Mouse (Mus musculus) intestine, embryonic 16.5 days (tissue): ENCODE data around the gene Scin. TPM values are rescaled to one million over a fixed set of nuclear protein-coding genes. Genes with fewer than 3 reads are reported as not detected.

Experiments
- ATAC-seq: fragments of 200-750 bp; cut with Nextera tagmentation; 2 replicates; pipeline ENCODE4 v1.8.0; 2017; ENCODE audit warnings: moderate TSS enrichment, moderate library complexity
- H3K27ac ChIP-seq: fragments of 300-500 bp; sonication (generic); 2 replicates; pipeline ENCODE4 v1.5.1; 2014; ENCODE audit warnings: mild to moderate bottlenecking, low read length
- H3K27me3 ChIP-seq: fragments of 300-500 bp; sonication (generic); replicated peaks from 2 replicates; pipeline ENCODE4 v1.6.1; 2014; ENCODE audit warnings: low read length, control low read depth, mixed read lengths; ENCODE audit not compliant: control insufficient read depth, insufficient read depth
- H3K36me3 ChIP-seq: fragments of 300-500 bp; sonication (generic); 2 replicates; pipeline ENCODE4 v1.6.1; 2014; ENCODE audit warnings: low read length, control low read depth; ENCODE audit not compliant: control insufficient read depth, insufficient read depth
- H3K4me1 ChIP-seq: fragments of 300-500 bp; sonication (generic); 2 replicates; pipeline ENCODE4 v1.6.1; 2014; ENCODE audit warnings: low read length, control low read depth, mixed read lengths; ENCODE audit not compliant: control insufficient read depth, insufficient read depth
- H3K4me2 ChIP-seq: fragments of 300-500 bp; sonication (generic); 2 replicates; pipeline ENCODE4 v1.6.1; 2014; ENCODE audit warnings: low read depth, low read length, control low read depth
- H3K4me3 ChIP-seq: fragments of 300-500 bp; sonication (generic); 2 replicates; pipeline ENCODE4 v1.5.1; 2014; ENCODE audit warnings: mild to moderate bottlenecking, low read length
- H3K9ac ChIP-seq: fragments of 300-500 bp; sonication (generic); 2 replicates; pipeline ENCODE4 v1.6.1; 2014; ENCODE audit warnings: low read depth, low read length
- H3K9me3 ChIP-seq: fragments of 300-500 bp; sonication (generic); 2 replicates; pipeline ENCODE4 v1.6.1; 2016; ENCODE audit warnings: low read length, control low read depth; ENCODE audit not compliant: control insufficient read depth
- WGBS: fragments of 180-500 bp; shearing (Covaris S2); extraction: QIAGEN DNeasy Blood & Tissue Kit; methylation state at CpG from one replicate; pipeline ENCODE4 v1.1.7; 2014; 5-methylcytosine and 5-hydroxymethylcytosine counted together
- polyA plus RNA-seq: library from polyadenylated mRNA; unstranded; fragments of >200 nt; fragmentation: Nextera tagmentation; extraction: Ambion mirVana; gene quantifications from 2 replicates; pipeline ENCODE4 v1.2.1, GENCODE M21; 2015

Gene Scin
- polyA plus RNA-seq, 1 experiment from 2014 or later: 67.5 TPM

- H3K36me3 ChIP-seq: no peaks in the 10 kb centered on the region
- no peak overlapping the region for H3K4me3 ChIP-seq
- H3K9me3 ChIP-seq: no peaks in the 10 kb centered on the region
- H3K27me3 ChIP-seq: no peaks in the 10 kb centered on the region
- ATAC-seq: no peak
- no peak overlapping the region for H3K4me2 ChIP-seq
- H3K9ac ChIP-seq: no peak overlapping the region
- 88% methylated on average over 8 of the region's 8 CpGs for WGBS
- H3K27ac ChIP-seq: no peak overlapping the region
- H3K4me1 ChIP-seq: no peaks in the 10 kb centered on the region
Measured at GRCm38 (mm10) chr12:40043816-40044585, 90.0 kb downstream of the Scin start.

GRCm38 (mm10) chr12:40040067-40040466 lies 94.0 kb downstream of the Scin start:
- Histone ChIP-seq H3K27me3 (no peaks in the 10 kb centered on the region), H3K9me3 (no peaks in the 10 kb centered on the region), H3K4me2 (no peak overlapping the region), H3K9ac (no peak overlapping the region), H3K4me3 (no peak overlapping the region), H3K4me1 (no peaks in the 10 kb centered on the region), H3K36me3 (no peaks in the 10 kb centered on the region), H3K27ac (no peak overlapping the region)
- no peak for ATAC-seq

GRCm38 (mm10) chr12:40037876-40038463 lies 96.1 kb downstream of the Scin start, which contains the start of gene Arl4a:
Gene Arl4a (minus strand): TSS chr12:40038025.
- ATAC-seq: peak; percentile 84

GRCm38 (mm10) chr12:40037226-40037813 lies 96.7 kb downstream of the Scin start:
- H3K36me3 ChIP-seq: no peaks in the 10 kb centered on the region
- 1% methylated on average over 59 of the region's 60 CpGs for WGBS

More at GRCm38 (mm10) chr12:40037876-40038463, 96.1 kb downstream of the Scin start, which contains the start of gene Arl4a:
- H3K36me3 ChIP-seq: no peaks in the 10 kb centered on the region
- H3K4me1 ChIP-seq: no peaks in the 10 kb centered on the region
- H3K27ac ChIP-seq: peak within 1 kb of the TSS; percentile 93
- H3K27me3 ChIP-seq: no peaks in the 10 kb centered on the region
- H3K9me3 ChIP-seq: no peaks in the 10 kb centered on the region
- peak within 1 kb of the TSS; percentile 78 for H3K4me3 ChIP-seq
- H3K4me2 ChIP-seq: peak within 1 kb of the TSS; percentile 66
- H3K9ac ChIP-seq: peak within 1 kb of the TSS; percentile 86
- under 1% methylated on average over 60 of the region's 68 CpGs for WGBS

GRCm38 (mm10) chr12:40036666-40037065 lies 97.4 kb downstream of the Scin start:
- WGBS: 1% methylated on average over 11 of the region's 11 CpGs
- no peaks in the 10 kb centered on the region for H3K9me3 ChIP-seq

More at GRCm38 (mm10) chr12:40037226-40037813, 96.7 kb downstream of the Scin start:
- Histone ChIP-seq H3K4me1 (no peaks in the 10 kb centered on the region), H3K27me3 (no peaks in the 10 kb centered on the region), H3K9me3 (no peaks in the 10 kb centered on the region), H3K4me2 (peak overlapping the region; percentile 66), H3K9ac (peak overlapping the region; percentile 86), H3K4me3 (peak overlapping the region; percentile 78), H3K27ac (peak overlapping the region; percentile 93)
- ATAC-seq: peak; percentile 98

GRCm38 (mm10) chr12:40035506-40035905 lies 98.5 kb downstream of the Scin start:
- Histone ChIP-seq H3K27ac (no peak overlapping the region), H3K9me3 (no peaks in the 10 kb centered on the region), H3K36me3 (0 out of 2 replicates have a peak, but pooled peaks cover 4% of the 10 kb centered on the region), H3K4me3 (peak overlapping the region; percentile 78), H3K4me2 (peak overlapping the region; percentile 57), H3K9ac (peak overlapping the region; percentile 29; the same call in 1 of the 2 replicates), H3K27me3 (no peaks in the 10 kb centered on the region), H3K4me1 (no peaks in the 10 kb centered on the region)
- 71% methylated on average over 4 of the region's 4 CpGs for WGBS
- no peak for ATAC-seq

More at GRCm38 (mm10) chr12:40036666-40037065, 97.4 kb downstream of the Scin start:
- Histone ChIP-seq H3K4me3 (peak overlapping the region; percentile 78), H3K9ac (peak overlapping the region; percentile 86), H3K4me1 (no peaks in the 10 kb centered on the region), H3K27ac (peak overlapping the region; percentile 91), H3K27me3 (no peaks in the 10 kb centered on the region), H3K36me3 (0 out of 2 replicates have a peak, but pooled peaks cover under 1% of the 10 kb centered on the region), H3K4me2 (peak overlapping the region; percentile 57)
- ATAC-seq: no peak

- no peak overlapping the region for H3K4me2 ChIP-seq
- no peak overlapping the region for H3K4me3 ChIP-seq
- no peaks in the 10 kb centered on the region for H3K9me3 ChIP-seq
- no peaks in the 10 kb centered on the region for H3K27me3 ChIP-seq
- 0 out of 2 replicates have a peak, but pooled peaks cover 4% of the 10 kb centered on the region for H3K36me3 ChIP-seq
- 80% methylated on average over 4 of the region's 4 CpGs for WGBS
- no peak overlapping the region for H3K9ac ChIP-seq
- no peak overlapping the region for H3K27ac ChIP-seq
- no peaks in the 10 kb centered on the region for H3K4me1 ChIP-seq
- ATAC-seq: no peak
Measured at GRCm38 (mm10) chr12:40029201-40029600, 104.8 kb downstream of the Scin start.

- Histone ChIP-seq H3K4me3 (no peak overlapping the region), H3K36me3 (0 out of 2 replicates have a peak, but pooled peaks cover 4% of the 10 kb centered on the region), H3K4me2 (no peak overlapping the region), H3K4me1 (no peaks in the 10 kb centered on the region), H3K27ac (no peak overlapping the region), H3K9ac (no peak overlapping the region), H3K9me3 (no peaks in the 10 kb centered on the region), H3K27me3 (no peaks in the 10 kb centered on the region)
- no peak for ATAC-seq
- 80% methylated on average over 3 of the region's 3 CpGs for WGBS
Measured at GRCm38 (mm10) chr12:40027846-40028245, 106.2 kb downstream of the Scin start.

- no peak overlapping the region for H3K4me2 ChIP-seq
- ATAC-seq: no peak
- no peaks in the 10 kb centered on the region for H3K9me3 ChIP-seq
- 0 out of 2 replicates have a peak, but pooled peaks cover 4% of the 10 kb centered on the region for H3K36me3 ChIP-seq
- H3K9ac ChIP-seq: no peak overlapping the region
- no peak overlapping the region for H3K27ac ChIP-seq
- peaks cover under 1% of the 10 kb centered on the region; the same call in 1 of the 2 replicates for H3K4me1 ChIP-seq
- 89% methylated on average over 3 of the region's 3 CpGs for whole genome bisulfite sequencing
- no peak overlapping the region for H3K4me3 ChIP-seq
- H3K27me3 ChIP-seq: no peaks in the 10 kb centered on the region
Measured at GRCm38 (mm10) chr12:40027444-40027843, 106.6 kb downstream of the Scin start.
